Mouse (Mus musculus) liver, embryonic 14.5 days (tissue): ENCODE results near the gene Crtac1. TPM values are rescaled to one million over a fixed set of nuclear protein-coding genes. Genes with fewer than 3 reads are reported as not detected.
A peak's percentile ranks its signal among the peaks of the same experiment; 100 is the strongest.

Experiments
- ATAC-seq: fragments of 200-750 bp; cut with Nextera tagmentation; 2 replicates; pipeline ENCODE4 v1.8.0; 2017; ENCODE audit warnings: moderate number of reproducible peaks, mild to moderate bottlenecking, moderate library complexity; ENCODE audit not compliant: insufficient read depth
- DNase-seq, 3 experiments: peaks; one replicate each; pipeline ENCODE4 v3.0.0-alpha.2; 2012 to 2013; ENCODE audit warnings: low read depth in 3 of 3, low spot score in 3 of 3
- H3K27ac ChIP-seq: fragments of 300-500 bp; sonication (generic); 2 replicates; pipeline ENCODE4 v1.5.1; 2014; ENCODE audit warnings: moderate library complexity, mild to moderate bottlenecking, control low read depth, inconsistent platforms
- H3K27me3 ChIP-seq: fragments of 300-500 bp; sonication (generic); 2 replicates; pipeline ENCODE4 v1.6.1; 2014; ENCODE audit warnings: mild to moderate bottlenecking, low read length, moderate library complexity; ENCODE audit not compliant: control insufficient read depth, insufficient read depth
- H3K36me3 ChIP-seq: fragments of 300-500 bp; sonication (generic); replicated peaks from 2 replicates; pipeline ENCODE4 v1.6.1; 2014; ENCODE audit warnings: low read depth; ENCODE audit not compliant: control insufficient read depth, insufficient read depth
- H3K4me1 ChIP-seq, 2 experiments: fragments of 200-500 bp in 1 of 2; fragments of 300-500 bp in 1 of 2; sonication (generic) in 1 of 2; replicated peaks; 2 replicates each; pipeline ENCODE4 v1.6.1; 2012 to 2014; ENCODE audit warnings: antibody characterized with exemption in 1 of 2, inconsistent platforms in 1 of 2, low read length in 1 of 2; ENCODE audit not compliant: control insufficient read depth in 2 of 2, insufficient read depth in 2 of 2
- H3K4me2 ChIP-seq: fragments of 300-500 bp; sonication (generic); 2 replicates; pipeline ENCODE4 v1.6.1; 2014; ENCODE audit warnings: low read depth, mild to moderate bottlenecking, control low read depth, moderate library complexity
- H3K4me3 ChIP-seq, 2 experiments: fragments of 200-500 bp in 1 of 2; fragments of 300-500 bp in 1 of 2; sonication (generic) in 1 of 2; 2 replicates each; pipeline ENCODE4 v1.5.1; 2012 to 2014; ENCODE audit warnings: low read depth in 2 of 2, low read length in 2 of 2, mild to moderate bottlenecking in 2 of 2, control low read depth in 1 of 2, inconsistent platforms in 1 of 2, moderate library complexity in 1 of 2; ENCODE audit not compliant: insufficient read depth in 1 of 2
- H3K9ac ChIP-seq: fragments of 300-500 bp; sonication (generic); replicated peaks from 2 replicates; pipeline ENCODE4 v1.6.1; 2014; ENCODE audit warnings: mild to moderate bottlenecking, control low read depth, moderate library complexity
- H3K9me3 ChIP-seq: fragments of 300-500 bp; sonication (generic); 2 replicates; pipeline ENCODE4 v1.6.1; 2016; ENCODE audit warnings: low read length, mixed read lengths; ENCODE audit not compliant: control insufficient read depth
- CTCF ChIP-seq: IDR thresholded peaks from 2 replicates; pipeline ENCODE4 v1.5.1; 2016; ENCODE audit warnings: antibody characterized with exemption, low read depth, control low read depth
- EP300 ChIP-seq: IDR thresholded peaks from 2 replicates; pipeline ENCODE4 v1.6.1; 2016; ENCODE audit warnings: antibody characterized with exemption, low read depth
- WGBS: fragments of 180-500 bp; shearing (Covaris S2); extraction: QIAGEN DNeasy Blood & Tissue Kit; methylation state at CpG from one replicate; pipeline ENCODE4 v1.1.7; 2014; ENCODE audit not compliant: insufficient replicate concordance; 5-methylcytosine and 5-hydroxymethylcytosine counted together
- polyA plus RNA-seq, 2 experiments: library from polyadenylated mRNA; depleted of rRNA in 1 of 2; stranded (reverse) in 1 of 2; unstranded in 1 of 2; fragments of >200 nt; fragmentation: Nextera tagmentation in 1 of 2; extraction: Ambion mirVana in 1 of 2; gene quantifications; 2 replicates each; pipeline versions ENCODE4 v1.2.1 to v1.2.3; 2012 to 2014

Crtac1 gene
- polyA plus RNA-seq (2012; rRNA removed) (0.03 and 0.06 TPM in 2 replicates), polyA plus RNA-seq (2014; fragmentation: Nextera tagmentation; extraction: Ambion mirVana) (not detected in 2 replicates)

DNA sequence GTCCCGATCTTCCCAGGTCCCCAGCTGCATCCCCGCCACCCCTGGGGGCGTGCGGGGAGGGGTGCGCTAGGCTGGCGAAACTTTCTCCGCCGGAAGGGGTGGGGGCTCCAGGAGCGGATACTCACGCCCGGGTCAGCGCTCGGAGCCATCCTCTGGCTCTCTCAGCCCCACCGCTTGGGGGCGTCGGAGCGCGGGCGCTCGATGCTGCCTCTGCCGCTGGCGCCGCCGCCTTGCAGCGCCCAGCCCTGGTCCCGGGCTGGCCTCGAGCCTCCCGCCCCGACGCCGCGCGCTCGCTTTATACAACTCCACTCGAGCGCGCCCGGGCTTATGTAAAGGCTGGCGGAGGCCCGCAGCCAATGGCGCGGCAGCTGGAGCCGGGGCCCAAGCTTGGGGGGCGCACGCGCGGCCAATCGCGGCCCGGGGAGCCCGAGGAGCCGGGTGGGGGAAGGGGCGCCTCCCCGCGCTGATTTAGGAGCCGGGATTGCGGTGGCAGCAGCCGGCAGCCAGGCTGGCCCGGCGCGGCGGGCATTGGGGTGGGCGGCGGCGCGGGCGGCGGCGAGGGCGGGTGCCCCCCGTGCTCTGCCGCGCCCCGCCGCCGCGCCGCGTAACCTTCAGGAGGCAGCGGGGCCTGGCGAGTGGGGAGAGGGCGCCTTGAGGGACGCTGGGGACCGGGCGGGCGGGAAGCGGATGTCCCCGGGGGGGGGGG, at the start of gene Crtac1:
Crtac1 (minus strand) TSS at position 299 of the 706 bp plus-strand sequence.
- H3K27me3 ChIP-seq, result peaks cover 44% of the 10 kb centered on the region
- ATAC-seq (no peak), DNase-seq (no peak)

DNA sequence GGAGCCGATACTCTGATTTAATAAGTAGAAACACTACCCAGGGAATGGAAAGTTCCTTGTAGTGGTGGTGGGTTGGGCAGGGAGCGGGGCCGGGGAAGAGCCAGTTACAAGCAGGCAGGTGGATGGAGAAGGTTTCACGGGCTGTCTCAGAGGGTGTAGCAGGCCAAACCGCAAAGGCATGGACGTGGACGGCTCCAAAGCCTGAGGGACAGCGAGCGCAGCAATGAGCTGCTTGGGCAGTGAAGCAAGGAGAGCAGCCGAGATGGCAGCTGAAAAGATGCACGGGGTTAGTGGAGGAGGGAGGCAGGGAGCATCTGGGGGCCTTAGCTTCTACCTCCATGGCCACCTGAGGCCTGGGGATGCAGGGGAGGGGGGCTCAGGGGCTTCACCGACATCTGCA, 46.7 kb upstream of the Crtac1 start:
- no peak overlapping the region for H3K9ac ChIP-seq
- ATAC-seq, result no peak
- H3K4me2 ChIP-seq, result no peak overlapping the region
- no peaks in the 10 kb centered on the region; the same call in 1 of the 2 replicates for H3K27me3 ChIP-seq
- no peak for DNase-seq
- no peak overlapping the region for H3K27ac ChIP-seq
- H3K4me3 ChIP-seq, result no peak overlapping the region
- 55% methylated on average over 12 of the region's 12 CpGs for WGBS
- H3K36me3 ChIP-seq, result no peaks in the 10 kb centered on the region
- H3K9me3 ChIP-seq, result no peaks in the 10 kb centered on the region
- no peaks in the 10 kb centered on the region for H3K4me1 ChIP-seq
- TF ChIP-seq EP300, result no peak
- TF ChIP-seq CTCF, result no peak

More for the DNA sequence above, at the start of gene Crtac1:
- Histone ChIP-seq H3K9me3 (no peaks in the 10 kb centered on the region), H3K9ac (no peak within 1 kb of the TSS), H3K4me3 (peak within 1 kb of the TSS in 1 of 2 experiments; percentile 30; a peak in 2 of 4 replicates), H3K36me3 (no peaks in the 10 kb centered on the region), H3K4me1 (no peaks in the 10 kb centered on the region), H3K4me2 (peak within 1 kb of the TSS; percentile 41), H3K27ac (no peak within 1 kb of the TSS)
- TF ChIP-seq CTCF (no peak), EP300 (no peak)
- 1% methylated on average over 72 of the region's 88 CpGs for WGBS

DNA sequence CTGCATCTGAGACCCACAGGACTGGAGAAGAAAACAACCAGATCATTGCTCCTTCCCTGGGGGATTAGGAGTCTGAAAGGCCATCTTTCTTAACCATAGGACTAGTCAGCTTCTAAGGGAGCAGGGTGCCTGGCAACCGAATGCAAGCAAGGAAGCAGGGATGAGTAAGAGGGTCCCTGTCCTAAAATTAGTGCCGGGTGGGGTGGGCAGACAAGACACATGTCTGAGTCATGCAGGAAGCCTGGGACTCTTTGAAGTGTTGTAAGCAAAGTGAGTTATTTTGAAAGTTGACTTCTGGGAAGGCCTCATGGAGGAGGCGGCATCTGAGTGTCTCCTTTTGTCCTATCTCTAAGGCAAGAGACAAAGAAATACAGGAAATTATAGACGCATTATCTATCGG, 46.2 kb upstream of the Crtac1 start:
- no peaks in the 10 kb centered on the region for H3K9me3 ChIP-seq
- H3K27me3 ChIP-seq, result no peaks in the 10 kb centered on the region; the same call in 1 of the 2 replicates
- no peak for ATAC-seq
- no peak overlapping the region for H3K27ac ChIP-seq
- H3K36me3 ChIP-seq, result no peaks in the 10 kb centered on the region
- H3K9ac ChIP-seq, result no peak overlapping the region
- WGBS, result 42% methylated on average over 5 of the region's 5 CpGs
- no peaks in the 10 kb centered on the region for H3K4me1 ChIP-seq
- no peak for DNase-seq
- H3K4me2 ChIP-seq, result no peak overlapping the region
- no peak for TF ChIP-seq CTCF
- no peak for TF ChIP-seq EP300
- H3K4me3 ChIP-seq, result no peak overlapping the region

DNA sequence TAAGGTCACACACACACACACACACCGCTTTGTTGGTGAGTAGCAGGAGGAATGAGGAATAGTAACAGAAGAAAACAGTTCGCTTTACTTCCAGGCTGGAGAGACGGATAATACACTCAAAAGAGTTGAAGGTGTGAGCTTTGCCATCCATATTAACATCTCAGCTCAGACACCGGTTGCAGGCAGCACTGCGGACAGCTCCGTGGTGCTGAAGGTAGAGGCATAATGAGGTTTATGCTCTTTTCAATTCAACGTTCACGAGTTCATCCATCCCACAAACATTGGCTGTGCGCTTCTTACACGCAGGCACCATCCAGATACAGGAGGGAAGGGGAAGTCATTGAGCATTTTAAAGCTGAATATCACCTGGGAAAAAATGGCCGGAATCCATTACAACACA, 41.2 kb upstream of the Crtac1 start:
- DNase-seq (no peak), ATAC-seq (no peak)
- no peak overlapping the region for H3K4me2 ChIP-seq
- H3K27me3 ChIP-seq, result no peaks in the 10 kb centered on the region; the same call in 1 of the 2 replicates
- H3K4me1 ChIP-seq, result no peaks in the 10 kb centered on the region
- no peaks in the 10 kb centered on the region for H3K9me3 ChIP-seq
- H3K36me3 ChIP-seq, result no peaks in the 10 kb centered on the region
- H3K27ac ChIP-seq, result no peak overlapping the region
- H3K4me3 ChIP-seq, result no peak overlapping the region
- H3K9ac ChIP-seq, result no peak overlapping the region
- TF ChIP-seq EP300, result no peak
- no peak for TF ChIP-seq CTCF
- WGBS, result 21% methylated on average over 11 of the region's 11 CpGs

DNA sequence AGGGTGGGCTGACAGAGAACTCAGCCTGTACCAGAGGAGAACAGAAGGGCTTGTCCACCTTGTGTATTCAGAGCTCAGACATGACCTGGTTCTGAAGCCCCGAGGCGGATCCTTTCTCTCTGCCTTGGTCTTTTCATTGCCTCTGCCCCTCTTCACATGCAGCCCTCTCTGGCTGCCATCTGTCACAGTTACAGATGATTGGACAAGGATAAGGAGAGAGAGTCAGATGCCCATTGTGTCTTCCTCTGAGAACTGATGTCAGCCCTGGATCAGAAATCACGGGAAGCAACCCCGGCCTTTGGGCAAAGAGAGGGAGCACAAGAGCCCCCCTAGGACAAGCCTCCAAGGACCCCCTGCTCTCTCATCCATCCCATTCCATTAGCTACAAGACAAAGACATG, 40.0 kb upstream of the Crtac1 start:
- DNase-seq, result no peak
- H3K27ac ChIP-seq, result no peak overlapping the region
- no peak overlapping the region for H3K4me3 ChIP-seq
- WGBS, result 67% methylated on average over 4 of the region's 4 CpGs
- TF ChIP-seq CTCF (no peak), EP300 (no peak)
- ATAC-seq, result no peak
- H3K9me3 ChIP-seq, result no peaks in the 10 kb centered on the region
- H3K36me3 ChIP-seq, result no peaks in the 10 kb centered on the region
- H3K4me1 ChIP-seq, result no peaks in the 10 kb centered on the region
- H3K9ac ChIP-seq, result no peak overlapping the region
- no peaks in the 10 kb centered on the region; the same call in 1 of the 2 replicates for H3K27me3 ChIP-seq
- H3K4me2 ChIP-seq, result no peak overlapping the region
